Mouse (Mus musculus) c-Kit-positive CD71-positive TER-119-negative erythroid progenitor cells, embryonic 14.5 days (primary cell): ENCODE results near the gene Zbtb22.
A peak's percentile ranks its signal among the peaks of the same experiment; 100 is the strongest.
"Not testable (repeated sequence)": the region's sequence is repeated elsewhere in the genome, so short reads cannot be mapped to it uniquely, and the experiment has no call there.

Experiments
- DNase-seq: peaks from one replicate; pipeline ENCODE4 v3.0.0-alpha.2; 2013; ENCODE audit warnings: low read depth

Gene Zbtb22

GRCm38 (mm10) chr17:33903911-33904651, 11.6 kb upstream of the Zbtb22 start:
- DNase-seq: not testable (repeated sequence)

DNA sequence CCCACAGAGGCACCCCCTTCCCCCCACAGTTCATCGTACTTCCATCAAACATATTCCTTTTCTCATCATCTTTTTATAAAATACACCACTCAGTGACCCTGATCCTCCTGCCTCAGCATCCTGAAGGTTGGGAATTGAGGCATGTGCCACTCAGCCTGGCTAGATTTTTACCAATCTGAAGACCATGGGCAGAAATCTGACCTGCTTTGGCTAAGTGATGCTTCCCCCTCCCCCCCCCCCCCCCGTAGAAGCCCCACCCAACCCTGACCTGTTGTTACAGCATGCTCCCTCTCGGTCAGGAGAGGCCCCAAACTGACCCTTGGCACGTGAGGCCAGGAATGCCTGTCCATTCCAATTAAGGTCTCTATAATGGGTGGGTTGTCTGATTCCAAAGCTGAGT, 10.9 kb upstream of the Zbtb22 start, which contains the start of gene Platr17:
TSS of gene Platr17 (plus strand) at position 301 of the 400 bp plus-strand sequence.
- not testable (repeated sequence) for DNase-seq

- no peak for DNase-seq
These were observed 7.2 kb upstream of the Zbtb22 start for GRCm38 (mm10) chr17:33908331-33909076.

DNA sequence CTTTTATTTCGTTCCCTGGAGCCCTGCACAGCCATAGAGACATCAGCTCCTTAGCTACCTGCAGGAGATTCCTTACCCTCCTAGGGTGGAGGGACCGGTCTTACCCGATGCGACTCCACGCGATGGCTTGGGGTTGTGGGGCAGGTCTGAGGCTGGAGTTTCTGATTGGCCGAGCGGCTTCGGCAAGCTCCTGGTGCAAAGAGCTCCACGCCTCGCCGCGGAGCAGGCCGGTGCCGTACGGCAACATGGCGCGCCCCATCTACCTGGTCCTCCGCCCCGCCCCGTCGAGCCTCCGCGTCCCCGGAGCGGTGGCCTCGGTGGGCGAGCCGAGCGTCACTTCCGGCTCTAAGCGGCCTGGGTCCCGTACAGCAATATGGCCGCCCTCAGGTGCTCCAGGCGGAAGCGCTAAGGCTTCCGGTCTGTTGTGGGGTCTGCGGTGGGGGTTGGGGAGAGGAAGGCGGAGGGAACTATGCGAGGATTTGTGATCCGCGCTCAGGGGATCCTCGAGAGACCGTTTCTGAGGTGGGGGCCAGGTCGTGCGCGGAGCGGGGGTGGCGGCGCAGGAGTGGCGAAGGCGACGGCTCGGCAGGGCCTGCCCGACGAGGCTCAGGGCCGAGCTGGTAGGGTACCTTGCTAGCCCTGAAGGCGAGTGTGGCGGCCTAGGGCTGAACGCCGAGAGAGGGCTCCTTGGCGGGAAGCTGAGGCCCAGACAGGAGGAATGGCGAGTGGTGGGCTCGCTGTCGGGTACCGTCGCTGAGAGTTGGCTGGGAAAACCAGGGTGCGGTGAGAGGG, 6.4 kb upstream of the Zbtb22 start, which contains the start of gene Daxx:
TSS of gene Daxx (plus strand) at position 338 of the 792 bp plus-strand sequence.
- peak; percentile 95 for DNase-seq

DNA sequence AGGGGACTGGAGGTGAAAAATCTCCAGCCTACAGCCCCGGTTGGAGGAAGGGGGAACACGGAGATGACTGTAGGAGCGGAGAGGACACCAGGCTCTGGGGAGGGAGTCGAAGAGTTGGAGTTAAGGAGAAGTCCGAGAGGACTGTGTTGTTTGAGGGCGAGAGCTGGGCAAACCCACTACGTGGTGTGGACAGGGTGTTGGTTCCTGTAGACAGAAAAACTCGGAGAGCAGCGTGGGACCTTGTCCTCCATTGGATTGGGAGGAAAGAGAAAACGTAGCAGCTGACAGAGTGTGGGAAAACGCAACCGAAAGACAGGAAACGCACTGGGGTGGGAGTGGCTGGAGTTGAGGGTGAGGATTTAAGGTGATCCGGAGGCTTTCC, 5.8 kb upstream of the Zbtb22 start:
- no peak for DNase-seq

DNA sequence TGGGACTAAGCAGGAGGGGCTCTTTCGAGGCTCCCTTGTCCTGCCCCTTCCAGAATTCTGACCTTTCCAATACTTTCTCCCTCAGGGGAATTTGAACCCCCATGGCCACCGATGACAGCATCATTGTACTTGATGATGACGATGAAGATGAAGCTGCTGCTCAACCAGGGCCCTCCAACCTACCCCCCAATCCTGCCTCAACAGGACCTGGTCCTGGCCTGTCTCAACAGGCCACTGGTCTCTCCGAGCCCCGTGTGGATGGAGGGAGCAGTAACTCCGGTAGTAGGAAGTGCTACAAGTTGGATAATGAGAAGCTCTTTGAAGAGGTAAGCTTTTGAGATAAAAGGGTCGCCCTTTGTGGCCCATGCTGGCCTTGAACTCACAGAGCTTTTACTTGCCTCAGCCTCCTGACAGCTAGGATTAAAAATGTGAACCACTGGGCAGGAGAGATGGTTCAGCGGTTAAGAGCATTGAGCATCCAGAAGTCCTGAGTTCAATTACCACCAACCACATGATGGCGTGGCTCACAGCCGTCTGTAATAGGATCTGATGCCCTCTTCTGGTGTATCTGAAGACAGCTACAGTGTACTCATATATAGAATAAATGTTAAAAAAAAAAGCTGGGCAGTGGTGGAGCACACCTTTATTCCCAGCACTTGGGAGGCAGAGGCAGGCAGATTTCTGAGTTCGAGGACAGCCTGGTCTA, 5.2 kb upstream of the Zbtb22 start:
- DNase-seq: no peak

DNA sequence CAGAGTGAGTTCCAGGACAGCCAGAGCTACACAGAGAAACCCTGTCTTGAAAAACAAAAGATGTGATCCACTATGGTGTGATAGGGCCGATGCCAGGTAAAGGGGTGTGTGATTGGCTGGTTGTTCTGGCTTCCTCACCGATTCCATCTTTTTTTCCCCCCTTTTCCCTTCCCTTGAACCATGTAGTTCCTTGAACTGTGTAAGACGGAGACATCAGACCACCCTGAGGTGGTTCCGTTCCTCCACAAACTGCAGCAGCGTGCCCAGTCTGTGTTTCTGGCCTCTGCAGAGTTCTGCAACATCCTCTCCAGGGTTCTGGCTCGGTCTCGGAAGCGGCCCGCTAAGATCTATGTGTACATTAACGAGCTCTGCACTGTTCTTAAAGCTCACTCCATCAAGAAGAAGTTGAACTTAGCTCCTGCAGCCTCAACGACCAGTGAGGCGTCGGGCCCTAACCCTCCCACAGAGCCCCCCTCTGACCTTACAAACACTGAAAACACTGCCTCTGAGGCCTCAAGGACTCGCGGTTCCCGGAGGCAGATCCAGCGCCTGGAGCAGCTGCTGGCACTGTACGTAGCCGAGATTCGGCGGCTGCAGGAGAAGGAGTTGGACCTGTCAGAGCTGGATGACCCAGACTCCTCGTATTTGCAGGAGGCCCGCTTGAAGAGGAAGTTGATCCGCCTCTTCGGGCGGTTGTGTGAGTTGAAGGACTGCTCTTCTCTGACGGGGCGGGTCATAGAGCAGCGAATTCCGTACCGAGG, 4.5 kb upstream of the Zbtb22 start:
- no peak for DNase-seq

DNA sequence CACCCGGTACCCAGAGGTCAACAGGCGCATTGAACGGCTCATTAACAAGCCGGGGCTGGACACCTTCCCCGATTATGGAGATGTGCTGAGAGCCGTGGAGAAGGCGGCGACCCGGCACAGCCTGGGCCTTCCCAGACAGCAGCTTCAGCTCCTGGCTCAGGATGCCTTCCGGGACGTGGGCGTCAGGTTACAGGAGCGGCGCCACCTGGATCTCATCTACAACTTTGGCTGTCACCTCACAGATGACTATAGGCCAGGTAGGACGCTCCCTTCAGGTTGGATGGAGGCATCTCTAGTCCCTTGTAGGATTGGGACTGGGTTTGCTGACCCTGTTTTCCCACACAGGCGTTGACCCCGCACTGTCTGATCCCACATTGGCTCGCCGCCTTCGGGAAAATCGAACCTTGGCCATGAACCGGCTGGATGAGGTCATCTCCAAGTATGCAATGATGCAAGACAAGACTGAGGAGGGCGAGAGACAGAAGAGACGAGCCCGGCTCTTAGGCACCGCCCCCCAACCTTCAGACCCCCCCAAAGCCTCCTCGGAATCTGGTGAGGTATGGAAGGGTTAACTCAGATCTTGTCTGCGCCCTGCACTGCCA, 3.8 kb upstream of the Zbtb22 start:
- DNase-seq: no peak

GRCm38 (mm10) chr17:33913264-33913663, 2.4 kb upstream of the Zbtb22 start:
- DNase-seq: no peak

GRCm38 (mm10) chr17:33913905-33914304, 1.8 kb upstream of the Zbtb22 start:
- no peak for DNase-seq

GRCm38 (mm10) chr17:33914969-33915391, 724 bp upstream of the Zbtb22 start:
- no peak for DNase-seq

- DNase-seq: no peak
These were observed 590 bp downstream of the Zbtb22 start for GRCm38 (mm10) chr17:33916294-33916693.

- DNase-seq: no peak
These were observed 1.3 kb downstream of the Zbtb22 start for GRCm38 (mm10) chr17:33916847-33917655.

- DNase-seq: no peak
These were observed 2.1 kb downstream of the Zbtb22 start for GRCm38 (mm10) chr17:33917656-33918292.

DNA sequence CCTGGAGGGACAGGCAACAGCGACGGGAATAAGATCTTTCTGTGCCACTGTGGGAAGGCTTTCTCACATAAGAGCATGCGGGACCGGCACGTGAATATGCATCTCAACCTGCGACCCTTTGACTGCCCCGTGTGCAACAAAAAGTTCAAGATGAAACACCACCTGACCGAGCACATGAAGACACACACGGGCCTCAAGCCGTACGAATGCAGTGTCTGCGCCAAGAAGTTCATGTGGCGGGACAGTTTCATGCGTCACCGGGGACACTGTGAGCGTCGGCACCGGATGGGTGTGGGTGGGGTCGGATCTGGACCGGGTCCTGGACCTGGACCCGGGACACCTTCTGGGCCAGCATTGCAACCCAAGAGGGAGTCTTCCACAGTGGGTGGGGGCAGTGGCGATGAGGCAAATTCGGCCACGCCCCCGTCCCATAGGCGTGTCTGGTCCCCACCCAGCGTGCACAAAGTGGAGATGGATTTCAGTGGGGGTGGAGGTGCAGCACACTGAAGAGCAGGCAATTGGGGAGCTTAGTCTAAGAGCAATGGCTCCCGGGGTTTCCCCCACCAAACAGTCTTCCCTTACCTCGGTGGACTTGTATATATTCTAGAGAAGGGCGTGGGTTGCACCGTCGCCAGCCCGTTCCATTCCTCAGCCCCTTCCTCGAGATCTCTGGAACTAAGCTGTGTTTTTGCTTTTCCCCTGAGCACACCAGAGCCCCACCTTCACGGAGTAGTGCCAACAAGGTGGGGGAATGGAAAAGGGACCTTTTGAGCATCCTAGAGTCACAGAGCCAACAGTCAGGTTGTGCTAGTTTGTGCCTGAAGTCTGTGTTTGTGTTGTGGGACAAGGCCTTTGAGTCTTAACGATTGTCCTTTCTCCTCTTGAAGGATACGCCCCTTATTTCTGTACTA, 2.8 kb downstream of the Zbtb22 start:
- DNase-seq: no peak

- peak; percentile 91 for DNase-seq
These were observed 3.9 kb downstream of the Zbtb22 start for GRCm38 (mm10) chr17:33919351-33920281.
